Mouse (Mus musculus): ENCODE measurements at regions not wholly inside any gene's neighbourhood (a gene's known extent, or its start where the extent isn't known, plus 50 kb on each side); places are given as distances from the start of the nearest gene placed in this dataset.
"Not testable (repeated sequence)": the region's sequence is repeated elsewhere in the genome, so short reads cannot be mapped to it uniquely, and the experiment has no call there.

GRCm38 (mm10) chr7:73827549-73827948, 87.4 kb downstream of the Fam174b start:
- Histone ChIP-seq H3K36me3 (no peaks in the 10 kb centered on the region), H3K4me3 (replicated peaks) (no peak overlapping the region), H3K9me3 (replicated peaks) (no peaks in the 10 kb centered on the region), H3K9ac (replicated peaks) (no peak overlapping the region), H3K4me2 (no peak overlapping the region), H3K4me1 (no peaks in the 10 kb centered on the region), H3K27me3 (replicated peaks) (no peaks in the 10 kb centered on the region), H3K27ac (replicated peaks) (no peak overlapping the region)
- ATAC-seq (ENCODE audit: low FRiP score): no peak
- 22% methylated on average over 1 of the region's 1 CpGs for WGBS

GRCm38 (mm10) chr7:73830581-73830980, 90.5 kb downstream of the Fam174b start:
- H3K36me3 ChIP-seq: no peaks in the 10 kb centered on the region
- H3K4me2 ChIP-seq: no peak overlapping the region
- no peak overlapping the region for H3K9ac ChIP-seq (replicated peaks)
- H3K4me1 ChIP-seq: no peaks in the 10 kb centered on the region
- H3K27ac ChIP-seq (replicated peaks): no peak overlapping the region
- ATAC-seq (ENCODE audit: low FRiP score): no peak
- WGBS: 79% methylated on average over 6 of the region's 6 CpGs
- no peaks in the 10 kb centered on the region for H3K9me3 ChIP-seq (replicated peaks)
- H3K27me3 ChIP-seq (replicated peaks): no peaks in the 10 kb centered on the region
- no peak overlapping the region for H3K4me3 ChIP-seq (replicated peaks)

DNA sequence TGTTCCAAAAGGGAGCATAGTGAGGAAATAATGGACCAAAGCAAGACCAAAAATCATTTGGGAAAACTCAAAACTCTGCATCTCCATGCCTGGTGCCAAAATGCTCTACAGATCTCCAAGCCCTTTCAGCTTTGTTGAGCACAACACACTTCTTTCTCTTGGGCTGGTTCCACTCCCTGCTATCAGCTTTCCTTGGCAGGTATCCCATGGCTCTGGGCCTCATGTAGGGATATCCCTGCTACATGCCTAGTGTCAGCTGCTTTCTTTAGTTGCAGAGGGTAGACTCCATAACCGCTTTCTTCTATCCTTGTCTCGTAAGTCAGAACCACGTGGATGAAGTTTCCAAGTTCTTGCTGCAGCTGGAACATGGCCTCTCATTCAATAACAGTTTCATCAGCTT, 100.3 kb downstream of the Fam174b start:
- Histone ChIP-seq H3K4me3 (replicated peaks) (no peak overlapping the region), H3K36me3 (no peaks in the 10 kb centered on the region), H3K4me2 (no peak overlapping the region), H3K9ac (replicated peaks) (no peak overlapping the region), H3K27me3 (replicated peaks) (no peaks in the 10 kb centered on the region), H3K9me3 (replicated peaks) (no peaks in the 10 kb centered on the region), H3K4me1 (no peaks in the 10 kb centered on the region), H3K27ac (replicated peaks) (no peak overlapping the region)
- ATAC-seq (ENCODE audit: low FRiP score): no peak
- 88% methylated on average over 3 of the region's 3 CpGs for WGBS

- Histone ChIP-seq H3K4me1 (0 out of 2 replicates have a peak, but pooled peaks cover under 1% of the 10 kb centered on the region), H3K4me3 (replicated peaks) (no peak overlapping the region), H3K9me3 (replicated peaks) (no peaks in the 10 kb centered on the region), H3K27ac (replicated peaks) (no peak overlapping the region), H3K36me3 (no peaks in the 10 kb centered on the region), H3K27me3 (replicated peaks) (no peaks in the 10 kb centered on the region), H3K4me2 (no peak overlapping the region), H3K9ac (replicated peaks) (no peak overlapping the region)
- no peak for ATAC-seq (ENCODE audit: low FRiP score)
- WGBS: 89% methylated on average over 9 of the region's 9 CpGs
Measured at GRCm38 (mm10) chr7:73852184-73852583, 112.1 kb downstream of the Fam174b start.

DNA sequence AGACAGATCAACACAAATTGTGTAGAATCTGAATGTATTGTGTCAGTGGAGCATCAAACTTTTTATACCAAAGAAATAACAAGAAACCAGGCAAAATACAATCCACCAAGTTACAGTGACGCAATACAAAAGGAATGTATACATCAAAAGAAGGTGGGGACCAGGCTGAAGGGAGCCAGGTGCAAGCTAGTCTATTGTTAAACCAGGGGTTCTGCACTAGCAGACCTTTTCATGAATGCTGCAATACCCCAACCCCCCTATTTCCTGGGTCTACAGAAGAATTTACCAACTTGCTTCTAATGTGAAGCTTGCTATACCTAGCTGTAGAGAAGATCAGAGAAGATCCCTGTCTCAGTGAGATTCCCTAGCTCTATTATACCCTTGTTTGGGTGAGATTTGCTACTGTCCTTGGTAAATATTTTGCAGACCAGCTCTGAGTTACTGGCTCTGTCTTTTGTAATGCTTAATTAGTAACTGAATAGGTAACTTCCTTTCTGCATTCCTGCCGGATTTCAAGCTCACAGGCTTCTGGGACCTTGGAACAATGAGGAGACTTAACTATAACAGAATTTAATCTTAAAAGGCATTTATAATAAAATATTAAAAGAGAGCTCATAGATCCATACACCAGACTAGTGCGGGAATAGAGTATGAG, 113.3 kb downstream of the Fam174b start:
- H3K27me3 ChIP-seq (replicated peaks); H3K4me3 ChIP-seq (replicated peaks); H3K4me2 ChIP-seq; H3K9ac ChIP-seq (replicated peaks); H3K4me1 ChIP-seq; H3K36me3 ChIP-seq; H3K9me3 ChIP-seq (replicated peaks); H3K27ac ChIP-seq (replicated peaks); ATAC-seq (ENCODE audit: low FRiP score): not testable (repeated sequence)
- WGBS: 66% methylated on average over 3 of the region's 3 CpGs

DNA sequence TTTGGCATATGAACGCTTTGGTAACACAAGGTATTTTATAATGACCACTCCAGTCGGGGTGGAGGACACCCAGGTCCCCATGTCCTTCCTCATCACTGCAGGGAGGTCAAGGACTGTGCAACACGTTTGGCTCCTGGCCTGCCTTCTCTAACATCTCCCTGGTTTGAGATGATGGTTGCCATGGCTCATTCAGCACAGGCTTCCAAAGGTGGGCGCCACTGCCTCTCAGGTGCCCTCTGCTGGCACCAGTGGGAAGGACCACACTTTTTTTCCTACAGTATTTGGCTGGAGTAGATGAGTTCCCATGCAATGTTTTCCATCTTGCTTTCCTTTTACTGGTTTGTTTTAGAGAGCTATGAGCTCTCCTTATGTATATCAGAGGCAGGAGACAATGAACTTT, 115.4 kb downstream of the Fam174b start:
- no peaks in the 10 kb centered on the region for H3K9me3 ChIP-seq (replicated peaks)
- ATAC-seq (ENCODE audit: low FRiP score): no peak
- H3K27ac ChIP-seq (replicated peaks): no peak overlapping the region
- H3K4me1 ChIP-seq: 0 out of 2 replicates have a peak, but pooled peaks cover 4% of the 10 kb centered on the region
- H3K36me3 ChIP-seq: no peaks in the 10 kb centered on the region
- no peak overlapping the region for H3K4me2 ChIP-seq
- WGBS: 47% methylated on average over 4 of the region's 4 CpGs
- no peak overlapping the region for H3K9ac ChIP-seq (replicated peaks)
- no peaks in the 10 kb centered on the region for H3K27me3 ChIP-seq (replicated peaks)
- no peak overlapping the region for H3K4me3 ChIP-seq (replicated peaks)

DNA sequence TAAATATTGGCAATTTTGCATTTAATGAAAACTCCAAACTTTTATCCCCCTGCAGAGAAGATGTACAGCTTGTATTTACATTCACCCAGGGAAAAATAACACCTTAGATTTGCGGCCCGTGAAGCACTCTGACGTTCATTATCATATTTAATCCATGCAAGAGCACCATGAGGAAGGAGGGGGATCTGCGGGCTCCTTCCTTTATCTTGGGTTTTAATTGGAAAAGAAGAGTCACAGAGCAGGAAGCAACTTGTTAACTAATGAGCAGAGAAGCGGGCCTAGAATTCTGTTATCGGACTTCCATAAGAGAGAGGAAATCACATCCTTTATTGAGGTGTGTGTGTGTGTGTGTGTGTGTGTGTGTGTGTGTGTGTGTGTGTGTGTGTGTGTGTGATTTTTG, 116.8 kb downstream of the Fam174b start:
- Histone ChIP-seq H3K36me3 (no peaks in the 10 kb centered on the region), H3K4me3 (replicated peaks) (no peak overlapping the region), H3K4me1 (0 out of 2 replicates have a peak, but pooled peaks cover 4% of the 10 kb centered on the region), H3K4me2 (no peak overlapping the region), H3K27me3 (replicated peaks) (no peaks in the 10 kb centered on the region), H3K27ac (replicated peaks) (no peak overlapping the region), H3K9ac (replicated peaks) (no peak overlapping the region), H3K9me3 (replicated peaks) (no peaks in the 10 kb centered on the region)
- no peak for ATAC-seq (ENCODE audit: low FRiP score)
- 37% methylated on average over 6 of the region's 6 CpGs for WGBS

DNA sequence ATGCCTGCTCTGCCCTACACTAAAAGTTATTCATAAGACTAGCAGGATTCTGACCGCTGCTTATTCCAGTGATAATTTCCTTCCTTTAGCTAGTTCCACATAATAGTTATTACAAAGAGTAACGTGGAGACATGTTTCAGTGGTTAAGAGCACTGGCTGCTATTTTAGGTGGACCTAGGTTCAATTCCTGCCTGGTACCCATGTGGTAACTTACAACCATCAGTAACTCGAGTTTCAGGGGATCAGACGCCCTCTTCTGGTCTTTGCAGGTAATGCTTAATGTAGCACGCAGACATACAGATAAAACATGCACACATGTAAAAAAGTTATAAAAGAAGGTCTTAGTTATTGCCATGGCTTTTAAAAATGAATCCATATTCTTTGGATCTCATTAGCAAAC, 125.0 kb downstream of the Fam174b start:
- Histone ChIP-seq H3K27me3 (replicated peaks) (no peaks in the 10 kb centered on the region), H3K36me3 (no peaks in the 10 kb centered on the region), H3K27ac (replicated peaks) (no peak overlapping the region), H3K9me3 (replicated peaks) (no peaks in the 10 kb centered on the region), H3K4me2 (no peak overlapping the region), H3K4me1 (no peaks in the 10 kb centered on the region), H3K9ac (replicated peaks) (no peak overlapping the region), H3K4me3 (replicated peaks) (no peak overlapping the region)
- 73% methylated on average over 5 of the region's 5 CpGs for WGBS
- no peak for ATAC-seq (ENCODE audit: low FRiP score)

DNA sequence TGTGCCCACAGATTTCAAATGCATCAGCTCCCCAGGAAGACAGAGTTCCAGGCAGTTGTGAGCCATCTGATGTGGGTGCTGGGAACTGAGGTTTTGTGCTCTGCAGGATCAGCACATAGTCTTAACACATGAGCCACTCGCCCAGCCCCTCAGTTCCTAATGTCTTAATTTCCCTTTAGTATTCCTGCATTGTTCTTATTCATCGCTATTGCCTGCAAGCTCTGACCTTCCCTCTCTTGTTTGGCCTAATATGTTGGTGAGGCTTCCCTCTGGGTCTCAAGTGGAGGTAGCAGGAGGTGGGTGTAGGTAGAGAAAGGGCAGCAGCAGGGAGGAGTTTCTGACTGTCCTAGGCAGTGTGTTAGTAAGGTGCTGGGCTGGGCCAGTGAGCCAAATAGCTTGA, 132.1 kb downstream of the Fam174b start:
- Histone ChIP-seq H3K9ac (replicated peaks) (no peak overlapping the region), H3K4me2 (no peak overlapping the region), H3K9me3 (replicated peaks) (no peaks in the 10 kb centered on the region), H3K27me3 (replicated peaks) (no peaks in the 10 kb centered on the region), H3K27ac (replicated peaks) (no peak overlapping the region), H3K4me3 (replicated peaks) (no peak overlapping the region), H3K36me3 (no peaks in the 10 kb centered on the region), H3K4me1 (no peaks in the 10 kb centered on the region)
- no peak for ATAC-seq (ENCODE audit: low FRiP score)
- 60% methylated on average over 2 of the region's 2 CpGs for WGBS

GRCm38 (mm10) chr7:73881252-73882042, 132.0 kb downstream of the St8sia2 start:
- H3K4me2 ChIP-seq: no peak overlapping the region
- no peaks in the 10 kb centered on the region for H3K9me3 ChIP-seq (replicated peaks)
- H3K36me3 ChIP-seq: no peaks in the 10 kb centered on the region
- H3K27me3 ChIP-seq (replicated peaks): no peaks in the 10 kb centered on the region
- WGBS: 65% methylated on average over 13 of the region's 13 CpGs
- peak; percentile 41; the same call in 1 of the 2 replicates for ATAC-seq (ENCODE audit: low FRiP score)
- H3K4me3 ChIP-seq (replicated peaks): no peak overlapping the region
- H3K27ac ChIP-seq (replicated peaks): no peak overlapping the region
- H3K4me1 ChIP-seq: 0 out of 2 replicates have a peak, but pooled peaks cover 10% of the 10 kb centered on the region
- H3K9ac ChIP-seq (replicated peaks): no peak overlapping the region

DNA sequence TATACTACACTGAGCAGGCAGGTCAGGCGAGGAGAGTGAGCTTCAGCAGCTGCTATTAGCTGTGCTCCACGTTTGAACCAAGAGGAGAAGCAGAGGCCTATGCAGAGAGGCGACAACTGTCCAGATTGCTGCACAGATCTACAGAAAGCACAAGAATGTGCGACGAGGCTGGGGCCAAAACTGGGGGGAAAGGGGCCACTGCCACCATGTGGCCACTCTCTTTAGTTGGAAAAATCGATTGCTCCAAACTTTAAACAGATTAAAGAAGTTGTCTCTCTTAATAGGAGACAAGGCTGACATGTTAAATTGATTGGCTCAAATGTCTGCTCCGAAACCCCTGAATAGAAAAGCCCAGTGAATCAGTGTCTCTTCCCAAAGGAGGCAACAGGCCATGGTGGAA, 127.3 kb downstream of the St8sia2 start:
- Histone ChIP-seq H3K36me3 (no peaks in the 10 kb centered on the region), H3K4me3 (replicated peaks) (no peak overlapping the region), H3K27ac (replicated peaks) (no peak overlapping the region), H3K9me3 (replicated peaks) (no peaks in the 10 kb centered on the region), H3K9ac (replicated peaks) (no peak overlapping the region), H3K4me2 (no peak overlapping the region), H3K4me1 (0 out of 2 replicates have a peak, but pooled peaks cover 3% of the 10 kb centered on the region), H3K27me3 (replicated peaks) (no peaks in the 10 kb centered on the region)
- 57% methylated on average over 7 of the region's 7 CpGs for WGBS
- ATAC-seq (ENCODE audit: low FRiP score): no peak
